Mouse (Mus musculus) urinary bladder, postnatal 25 days (tissue): ENCODE data around the gene Clrn3.
"Not testable (repeated sequence)": the region's sequence is repeated elsewhere in the genome, so short reads cannot be mapped to it uniquely, and the experiment has no call there.

Experiments
- DNase-seq: peaks from one replicate; pipeline ENCODE4 v3.0.0; 2022; ENCODE audit warnings: low spot score

The Clrn3 gene

GRCm38 (mm10) chr7:135528515-135528914 lies at the start of gene Clrn3:
Gene Clrn3, minus strand, starts transcription at chr7:135528654.
- no peak for DNase-seq

DNA sequence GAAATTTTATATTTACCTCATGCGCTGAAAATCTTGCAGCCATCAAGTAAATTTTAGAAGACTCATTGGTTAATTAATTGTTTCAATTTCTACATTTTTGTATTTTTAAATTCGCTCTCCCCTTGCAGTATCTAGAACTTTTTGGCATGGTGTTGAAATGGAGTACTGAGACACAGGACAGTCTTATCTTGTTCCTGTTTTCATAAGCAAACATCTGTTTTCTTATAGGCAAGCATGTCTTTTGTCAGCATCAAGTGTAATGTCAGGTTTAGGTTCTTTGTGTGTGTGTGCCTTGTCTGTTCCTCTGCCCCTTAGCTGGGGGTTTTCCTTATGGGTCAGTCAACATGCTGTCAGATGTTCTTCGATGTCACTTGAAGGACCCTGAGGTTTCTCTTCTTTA lies 47.9 kb upstream of the Clrn3 start:
- no peak for DNase-seq

- not testable (repeated sequence) for DNase-seq
These were observed 47.0 kb upstream of the Clrn3 start for GRCm38 (mm10) chr7:135575319-135576069.

- peak; percentile 39 for DNase-seq
These were observed 43.6 kb upstream of the Clrn3 start for GRCm38 (mm10) chr7:135571951-135572559.

GRCm38 (mm10) chr7:135571392-135571791 lies 42.9 kb upstream of the Clrn3 start:
- DNase-seq = no peak

GRCm38 (mm10) chr7:135568550-135568949 lies 40.1 kb upstream of the Clrn3 start:
- DNase-seq = no peak

DNA sequence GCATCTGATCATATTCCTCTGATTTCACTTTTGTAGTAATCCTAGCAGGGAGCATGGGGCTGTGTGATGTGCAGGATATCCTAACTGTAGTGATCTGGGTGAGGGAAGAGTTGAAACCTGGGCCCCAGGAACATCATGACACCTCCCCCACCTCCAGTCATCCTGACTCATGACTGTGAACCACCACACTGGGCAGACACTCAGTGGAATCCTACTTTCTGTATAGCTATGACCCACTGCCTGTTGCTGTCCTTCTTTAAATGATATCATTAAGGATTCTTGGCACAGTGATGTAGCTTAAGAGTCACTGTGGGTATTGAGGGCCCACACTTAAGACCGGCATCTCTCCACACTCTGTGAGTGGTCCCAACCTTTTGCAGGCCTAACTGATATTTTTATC lies 39.1 kb upstream of the Clrn3 start:
- no peak for DNase-seq

- no peak for DNase-seq
These were observed 37.6 kb upstream of the Clrn3 start for GRCm38 (mm10) chr7:135566013-135566412.

DNA sequence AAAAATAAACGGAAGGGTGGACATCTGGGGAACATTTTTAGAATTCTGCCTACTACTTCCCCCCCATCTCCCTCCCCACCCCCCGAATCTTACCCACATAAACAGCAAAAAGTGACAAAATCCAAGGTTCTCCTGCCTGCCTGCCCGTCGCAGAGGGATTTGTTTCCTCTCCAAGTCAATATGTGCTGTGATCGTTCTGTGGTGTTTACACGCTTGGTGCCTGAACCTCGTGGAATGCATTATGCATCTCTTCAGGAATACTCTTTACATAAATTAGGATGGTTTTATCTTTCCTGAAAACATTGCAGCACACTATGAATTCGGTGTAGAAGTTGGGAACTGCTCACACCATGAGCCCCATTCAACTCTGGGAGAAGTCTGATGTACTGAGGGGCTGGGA lies 35.6 kb upstream of the Clrn3 start:
- no peak for DNase-seq

GRCm38 (mm10) chr7:135560280-135560679 lies 31.8 kb upstream of the Clrn3 start:
- DNase-seq = no peak

GRCm38 (mm10) chr7:135556663-135557402 lies 28.4 kb upstream of the Clrn3 start:
- DNase-seq = no peak

DNA sequence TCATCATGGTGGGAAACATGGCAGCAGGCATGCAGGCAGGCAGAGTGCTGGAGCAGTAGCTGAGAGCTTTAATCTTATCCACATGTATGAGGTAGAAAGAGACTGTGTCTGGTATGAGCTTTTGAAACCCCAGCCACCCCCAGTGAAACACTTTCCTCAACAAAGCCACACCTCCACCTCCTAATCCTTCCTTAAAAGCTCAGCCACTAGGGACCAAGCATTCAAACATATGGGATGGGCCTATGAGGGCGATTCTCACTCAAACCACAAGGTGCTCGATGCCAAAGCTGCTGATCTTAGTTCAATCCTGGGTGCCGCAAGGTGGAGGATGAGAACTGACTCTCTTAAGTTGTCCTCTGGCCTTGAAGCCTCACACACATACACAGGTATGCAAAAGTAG lies 25.1 kb upstream of the Clrn3 start:
- DNase-seq = no peak

- no peak for DNase-seq
These were observed 23.1 kb upstream of the Clrn3 start for GRCm38 (mm10) chr7:135551547-135551946.

DNA sequence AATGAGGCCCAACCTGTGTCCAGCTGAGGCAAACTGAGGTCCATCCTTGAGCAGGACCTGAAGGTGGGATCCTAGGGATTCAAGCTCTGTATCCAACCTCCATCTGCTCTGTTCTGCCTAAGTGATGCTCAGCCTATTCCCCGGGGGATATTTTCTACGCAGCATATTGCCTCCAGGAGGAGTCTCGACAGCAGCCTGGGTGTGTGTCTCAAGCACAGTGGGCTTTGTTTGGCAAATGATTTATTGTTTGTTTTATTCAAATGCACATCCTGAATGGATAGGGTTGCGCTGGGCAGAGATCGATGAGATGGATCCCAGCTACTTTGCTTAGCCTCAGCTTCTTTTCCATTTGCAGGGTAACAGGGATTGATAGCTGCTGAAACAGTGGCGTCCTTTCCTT lies 20.0 kb upstream of the Clrn3 start:
- no peak for DNase-seq

GRCm38 (mm10) chr7:135546530-135546929 lies 18.1 kb upstream of the Clrn3 start:
- no peak for DNase-seq

GRCm38 (mm10) chr7:135545957-135546356 lies 17.5 kb upstream of the Clrn3 start:
- DNase-seq = no peak

DNA sequence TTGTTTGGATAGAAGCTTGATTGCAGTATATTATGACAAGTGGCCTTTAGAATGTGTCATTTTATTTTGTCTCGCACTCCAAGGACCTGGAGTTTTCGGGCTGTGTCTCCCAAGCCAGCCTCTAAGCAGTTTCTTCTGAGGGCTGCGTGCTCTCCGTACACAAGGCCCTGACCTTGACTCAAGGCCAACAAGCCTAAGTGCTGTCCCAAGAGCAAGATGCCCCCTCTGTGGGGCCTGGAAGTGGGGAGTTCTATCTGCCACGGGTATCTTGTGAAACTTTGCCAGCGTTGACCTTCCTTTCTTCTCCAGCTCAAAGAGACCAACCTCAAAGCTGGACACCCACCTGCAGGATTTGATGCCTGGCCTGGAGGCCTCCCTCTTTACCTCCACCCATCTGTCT lies 15.9 kb upstream of the Clrn3 start:
- no peak for DNase-seq

DNA sequence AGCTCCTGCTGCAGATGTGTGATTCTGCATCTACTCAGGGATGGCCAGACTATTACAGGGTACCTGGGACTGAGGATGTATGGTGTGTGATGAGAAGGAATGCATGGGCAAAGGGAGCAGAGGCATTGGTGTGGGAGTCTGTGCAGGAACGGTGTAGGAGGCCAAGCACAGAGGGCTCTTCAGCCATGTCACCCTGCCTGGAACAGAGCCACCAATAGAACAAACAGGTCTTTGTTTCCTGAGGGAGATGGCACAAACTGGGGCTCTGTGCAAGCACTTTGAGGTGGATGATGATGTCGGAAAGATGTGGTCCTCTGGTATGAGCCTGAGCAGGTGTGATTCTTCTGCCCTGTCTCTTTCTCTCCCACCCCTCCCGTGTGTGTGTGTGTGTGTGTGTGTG lies 14.6 kb upstream of the Clrn3 start:
- DNase-seq = no peak

DNA sequence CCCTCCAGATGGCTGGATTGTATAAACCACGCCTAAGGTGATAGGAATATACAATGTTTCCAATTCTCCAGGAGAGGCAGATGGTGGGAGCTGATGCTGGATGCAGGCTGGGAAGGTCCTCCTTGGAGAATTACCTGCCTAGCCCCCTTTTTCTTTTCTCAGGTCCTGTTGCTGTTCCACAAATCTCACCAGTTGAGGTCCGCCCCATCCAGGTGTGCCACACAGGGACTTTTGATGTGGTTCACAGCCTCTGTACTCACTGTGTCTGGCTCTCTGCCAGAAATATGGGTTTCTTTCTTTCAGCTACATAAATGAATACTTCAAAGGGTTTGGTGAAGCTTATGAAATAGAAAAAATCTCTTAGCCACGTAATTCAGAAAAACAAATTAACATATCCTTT lies 13.8 kb upstream of the Clrn3 start:
- no peak for DNase-seq

DNA sequence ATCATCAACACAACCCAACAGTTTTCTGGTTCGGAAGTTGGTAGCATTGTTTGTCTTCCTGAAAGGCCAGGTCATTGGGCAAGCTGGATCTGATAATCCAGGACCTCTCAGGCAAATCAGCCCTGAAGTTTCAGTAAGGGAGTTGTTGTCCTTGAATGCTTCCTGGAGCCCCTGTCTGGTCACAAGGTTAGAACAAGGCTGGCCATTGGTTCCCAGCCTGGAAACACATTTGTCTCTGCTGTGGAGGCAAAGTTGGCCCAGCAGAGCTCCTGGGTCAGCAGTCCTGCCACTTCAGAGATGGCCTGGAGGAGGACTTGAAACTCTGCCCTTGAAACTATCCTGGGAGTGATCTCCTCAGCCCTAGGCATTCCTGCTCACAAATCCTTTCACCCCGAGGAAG lies 11.0 kb upstream of the Clrn3 start:
- DNase-seq = no peak

- DNase-seq = peak; percentile 35
These were observed 9.7 kb upstream of the Clrn3 start for GRCm38 (mm10) chr7:135537948-135538741.

DNA sequence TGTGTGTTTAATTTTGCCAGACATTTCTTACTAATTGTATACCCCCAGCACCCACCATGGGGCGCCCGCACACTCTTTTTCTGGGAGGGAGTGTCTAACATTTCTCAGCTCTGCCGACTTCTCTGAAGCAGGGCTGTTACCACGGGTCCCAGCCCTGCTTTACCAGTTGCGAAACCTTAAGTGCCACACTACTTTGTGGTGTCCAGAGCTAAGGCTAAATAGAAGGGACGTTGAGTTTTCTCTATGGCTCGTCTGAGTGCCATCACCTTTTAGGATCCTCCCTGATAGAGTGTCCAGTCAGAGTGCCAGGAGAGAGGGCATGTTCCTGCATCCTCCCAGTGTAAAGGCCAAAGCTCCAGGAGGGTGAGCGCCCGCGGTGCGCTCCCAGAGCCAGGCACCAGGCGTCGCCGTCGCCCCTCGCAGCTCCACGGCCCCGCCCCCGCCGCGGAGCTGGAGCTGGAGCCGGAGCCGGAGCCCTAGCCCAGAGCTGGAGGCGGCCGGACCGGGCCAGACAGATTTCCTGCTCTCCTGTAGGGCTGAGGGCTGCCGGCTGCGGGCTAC lies 9.0 kb upstream of the Clrn3 start, which contains the start of gene Ptpre:
Gene Ptpre (plus strand): TSS at position 141 of the 561 bp plus-strand sequence.
- DNase-seq = peak; percentile 87
